Mouse (Mus musculus) spleen, postnatal 14 days (tissue): ENCODE data around the gene Mapk11.

ENCODE experiments used
- DNase-seq, 2 experiments: peaks; one replicate each; pipeline ENCODE4 v3.0.0; 2021 to 2022; ENCODE audit warnings: low spot score in 2 of 2

The Mapk11 gene

DNA sequence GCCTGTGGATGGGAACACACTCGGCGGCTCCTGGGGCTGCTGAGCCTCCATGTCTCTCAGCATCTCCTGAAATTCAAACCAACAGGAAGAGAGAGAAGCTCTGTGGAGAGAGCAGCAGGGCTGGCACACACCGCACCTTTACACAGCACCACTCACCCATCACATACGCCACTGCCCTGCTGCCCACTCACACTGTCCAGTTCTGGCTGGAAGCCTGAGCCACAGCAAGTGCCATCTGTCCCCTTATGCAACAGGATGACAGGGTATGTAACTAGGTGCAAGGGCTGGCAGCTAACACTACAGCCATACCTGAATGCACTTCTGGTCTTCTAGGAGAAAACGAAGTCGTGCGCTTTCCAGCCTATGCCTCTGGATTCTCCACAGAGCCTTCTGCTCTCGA, 45.0 kb downstream of the Mapk11 start:
- no peak for DNase-seq

GRCm38 (mm10) chr15:89103921-89104320, 45.5 kb downstream of the Mapk11 start:
- DNase-seq = no peak

DNA sequence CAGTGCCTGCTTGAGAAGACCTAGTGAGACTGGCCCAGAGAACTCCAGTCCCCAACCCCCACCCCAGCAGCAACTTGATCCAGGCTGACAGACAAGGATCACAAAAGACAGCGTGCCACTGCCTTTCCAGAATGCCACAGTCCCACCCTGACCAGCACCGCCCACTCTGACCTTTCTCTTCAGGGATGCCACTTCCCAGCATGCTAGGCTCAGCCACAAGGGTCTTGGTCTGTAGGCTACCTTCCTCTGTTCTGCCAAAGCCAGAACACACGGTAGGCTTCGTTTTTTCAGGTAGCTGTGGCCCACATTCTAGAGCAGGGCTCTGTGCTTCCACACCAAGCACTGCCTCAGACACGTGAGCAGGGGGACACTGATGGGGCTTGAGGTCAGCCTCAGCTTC, 46.8 kb downstream of the Mapk11 start:
- no peak for DNase-seq

DNA sequence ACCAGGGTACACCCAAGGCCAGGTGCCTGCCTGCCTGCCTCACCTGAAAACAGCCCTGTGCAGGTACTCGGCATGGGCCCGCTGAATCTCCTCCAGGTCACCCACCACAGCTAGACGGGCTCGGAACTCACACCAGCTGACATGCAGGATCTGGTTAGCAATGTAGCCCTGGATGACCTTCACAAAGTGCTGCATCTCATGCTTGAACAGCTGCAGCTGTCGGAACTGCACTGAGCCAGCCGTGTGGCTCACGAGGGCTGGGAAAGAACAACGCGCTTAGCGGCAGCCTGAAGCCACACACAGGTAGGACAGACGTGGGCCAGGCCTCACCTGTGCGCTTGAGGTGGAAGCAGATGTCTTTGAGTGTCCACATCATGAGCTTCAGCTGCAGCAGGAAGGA, 48.6 kb downstream of the Mapk11 start:
- no peak for DNase-seq

- DNase-seq = no peak
Observed at GRCm38 (mm10) chr15:89098616-89099015, 50.8 kb downstream of the Mapk11 start.

- DNase-seq = no peak
Observed at GRCm38 (mm10) chr15:89097450-89097849, 52.0 kb downstream of the Mapk11 start.
